Mouse (Mus musculus) ovary, postnatal 36 days (tissue): Measurements from ENCODE around the gene Rcan2.

Experiments
- DNase-seq: peaks from one replicate; pipeline ENCODE4 v3.0.0; 2022; ENCODE audit warnings: low spot score, mixed read lengths

The Rcan2 gene

DNA sequence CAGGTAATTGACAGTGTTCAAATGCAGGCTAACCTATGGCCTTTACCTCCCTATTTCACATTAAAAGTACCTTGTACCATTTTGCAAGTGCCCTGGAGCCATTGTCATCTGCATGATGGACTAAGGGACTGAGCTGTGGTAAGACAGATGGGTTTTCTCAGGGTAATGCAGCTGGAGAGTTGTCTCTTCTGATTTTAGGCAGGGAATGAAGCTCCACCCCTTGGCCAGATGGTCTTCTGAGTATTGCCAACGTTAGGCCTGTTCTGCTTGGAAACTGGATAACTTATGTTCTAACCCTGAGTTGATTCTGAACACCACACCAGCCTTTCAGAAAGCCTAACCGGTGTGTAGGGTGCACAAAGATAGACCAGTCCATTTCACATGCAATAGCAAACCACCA is 222.7 kb downstream of the Rcan2 start:
- DNase-seq: no peak

DNA sequence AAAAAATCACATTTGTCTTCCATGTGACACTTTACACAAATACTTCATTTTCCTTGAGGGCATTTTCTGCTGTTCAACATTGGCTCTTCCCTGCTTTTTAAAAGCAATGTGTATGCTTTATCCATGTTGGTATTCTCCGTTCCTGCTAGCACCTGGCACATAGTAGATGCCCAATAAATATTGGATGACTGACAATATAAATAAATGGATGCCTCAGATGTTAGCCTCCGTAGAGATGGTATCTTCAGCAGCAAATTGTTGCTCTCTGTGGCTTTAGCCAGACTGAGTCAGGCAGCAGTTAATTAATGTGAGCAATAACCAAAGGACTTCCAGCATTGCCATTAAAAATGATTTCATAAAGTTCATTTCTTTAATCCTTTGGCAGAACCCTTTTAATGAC is 223.9 kb downstream of the Rcan2 start:
- DNase-seq: no peak

DNA sequence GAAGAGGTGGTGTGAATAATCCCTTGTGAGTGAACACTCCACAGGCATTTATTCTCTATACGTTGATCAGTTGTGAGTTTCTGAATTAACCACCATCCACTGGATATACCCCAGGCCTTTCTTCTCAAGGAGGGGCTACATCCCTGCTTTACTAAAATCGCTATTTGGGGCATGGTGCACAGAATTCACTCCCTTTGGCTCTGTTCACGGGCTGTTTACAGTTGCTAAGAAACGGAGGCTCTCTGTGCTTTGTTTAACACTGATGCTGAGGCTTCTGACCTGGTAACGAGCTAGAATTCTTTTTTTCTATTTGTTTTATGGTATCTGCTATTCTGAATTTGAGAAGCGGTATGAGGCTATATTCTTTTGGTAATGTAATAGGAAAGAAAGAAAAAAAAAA is 224.8 kb downstream of the Rcan2 start:
- no peak for DNase-seq

DNA sequence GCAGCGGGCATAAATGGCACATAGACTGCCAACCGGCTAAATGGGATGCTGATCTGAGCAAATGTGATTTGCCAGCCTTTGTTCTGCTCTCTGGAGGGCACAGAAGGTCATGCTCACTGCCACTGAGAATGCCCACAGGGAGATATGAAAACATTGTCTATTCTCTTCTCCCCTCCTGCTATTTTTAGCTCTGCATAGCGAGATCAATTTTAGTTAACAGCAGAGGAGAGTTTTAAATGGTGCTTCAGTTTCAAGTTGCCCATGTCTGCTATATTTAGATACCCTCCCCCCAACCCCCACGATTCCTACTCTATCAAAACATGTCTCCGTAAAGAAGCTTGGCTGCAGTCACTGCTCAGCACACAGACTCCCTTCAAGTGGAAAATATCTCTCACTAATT is 225.2 kb downstream of the Rcan2 start:
- DNase-seq: no peak

DNA sequence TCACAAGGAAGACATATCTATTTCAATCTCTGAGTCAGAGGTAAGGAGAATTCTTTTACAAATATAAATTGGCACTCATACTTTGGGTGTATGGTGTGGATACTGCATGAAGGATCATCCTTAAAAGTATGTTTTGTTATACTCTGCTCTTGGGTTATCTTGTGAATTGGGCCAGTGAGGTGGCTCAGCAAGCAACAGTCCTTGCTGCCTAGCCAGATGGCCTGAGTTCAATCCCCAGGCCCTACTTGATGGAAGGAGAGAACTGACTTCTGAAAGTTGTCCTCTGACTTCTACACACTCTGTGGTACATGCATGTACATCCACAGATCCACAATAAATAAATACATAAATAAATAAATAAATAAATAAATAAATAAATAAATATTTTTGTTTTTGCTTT is 225.6 kb downstream of the Rcan2 start:
- no peak for DNase-seq

DNA sequence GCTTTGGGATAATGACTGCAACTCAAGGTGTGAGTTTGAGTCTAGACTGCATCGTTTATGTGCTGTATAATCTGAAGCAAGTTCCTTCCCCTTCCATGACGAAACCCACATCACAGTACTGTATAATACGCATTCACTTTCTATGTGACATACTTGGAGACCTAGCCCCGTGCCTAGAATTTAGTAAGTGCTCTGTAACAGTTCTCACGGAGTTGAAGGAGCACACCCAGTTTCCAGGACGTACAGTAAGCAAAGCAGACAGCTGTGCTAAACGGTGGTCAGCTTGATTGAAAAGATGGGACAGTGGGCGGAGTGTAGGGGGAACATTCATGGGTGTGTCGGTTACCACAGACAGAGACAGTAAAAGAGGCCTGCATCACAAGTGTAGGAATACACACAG is 226.2 kb downstream of the Rcan2 start:
- no peak for DNase-seq

DNA sequence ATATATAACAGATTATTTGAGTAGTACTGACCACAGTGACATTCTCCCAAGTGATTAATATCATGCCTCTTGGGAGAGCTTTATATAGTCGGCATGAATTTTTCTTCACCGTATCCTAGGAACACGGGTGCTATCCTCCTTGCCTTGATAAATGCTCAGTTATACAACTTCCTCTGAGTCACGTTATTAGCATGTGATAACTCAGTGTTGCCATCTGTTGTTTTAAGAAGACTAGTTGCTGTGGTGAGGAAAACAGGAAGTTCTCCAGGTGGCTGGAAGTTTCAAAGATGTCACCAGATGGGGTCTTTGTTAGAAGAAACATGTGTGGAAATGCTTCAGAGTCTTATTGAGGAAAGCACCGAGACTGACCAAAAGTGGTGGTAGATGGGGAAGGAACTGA is 228.5 kb downstream of the Rcan2 start:
- no peak for DNase-seq

DNA sequence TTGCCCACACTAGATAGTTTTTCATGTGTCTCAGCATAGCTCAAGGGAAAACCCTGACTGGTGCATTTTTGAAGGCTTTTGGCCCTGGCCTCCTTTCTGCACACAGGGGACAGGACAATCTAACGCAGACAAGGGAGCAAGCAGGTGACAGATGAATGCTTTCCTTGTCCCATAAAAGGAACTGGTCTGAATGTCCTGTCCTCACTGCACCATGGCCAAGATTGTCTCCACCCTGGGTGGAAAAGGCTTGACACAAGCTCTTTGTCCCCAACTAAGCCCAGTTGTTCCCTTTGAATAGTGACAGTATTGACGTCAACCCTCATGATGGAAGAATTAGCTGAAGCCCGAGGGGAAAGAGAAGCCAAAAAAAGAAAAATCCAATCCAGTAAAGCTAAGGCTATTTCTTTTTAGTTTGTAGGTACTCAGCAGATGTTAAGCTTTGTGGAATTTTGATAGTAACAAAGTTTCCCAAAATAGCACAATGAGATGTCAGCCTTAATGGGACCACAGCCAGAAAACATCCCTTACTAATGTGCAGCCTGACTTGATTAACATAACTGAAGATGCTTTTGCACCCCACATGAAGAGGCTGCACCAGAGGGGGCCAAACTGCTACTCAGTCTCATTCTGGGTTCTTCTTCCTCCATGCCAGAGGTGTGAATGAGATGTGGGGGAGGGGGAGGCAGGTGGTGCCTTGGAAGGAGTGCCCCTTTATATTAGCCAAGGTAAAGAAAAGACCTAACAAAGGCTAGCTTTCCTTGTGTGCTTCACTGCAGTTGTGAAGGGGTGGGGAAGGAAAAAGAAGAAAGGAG is 229.8 kb downstream of the Rcan2 start:
- DNase-seq: no peak

DNA sequence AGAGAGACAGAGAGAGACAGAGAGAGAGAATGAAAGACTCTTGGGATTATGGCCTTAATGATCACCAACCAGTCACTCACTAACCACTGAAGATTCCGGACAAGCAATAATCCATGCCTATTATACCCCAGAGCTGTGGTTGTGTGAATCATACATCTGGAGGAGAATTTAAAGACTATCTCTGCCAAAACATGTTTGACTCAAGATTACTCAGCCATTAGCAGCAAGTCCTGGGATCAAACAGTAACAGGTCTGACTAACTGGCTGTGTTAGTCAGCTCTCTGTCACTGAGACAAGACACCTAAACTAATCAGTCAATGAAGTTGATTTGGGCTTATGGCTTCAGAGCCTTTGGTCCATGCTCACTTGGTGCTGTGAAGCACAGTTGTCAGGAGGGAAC is 233.9 kb downstream of the Rcan2 start:
- DNase-seq: no peak

DNA sequence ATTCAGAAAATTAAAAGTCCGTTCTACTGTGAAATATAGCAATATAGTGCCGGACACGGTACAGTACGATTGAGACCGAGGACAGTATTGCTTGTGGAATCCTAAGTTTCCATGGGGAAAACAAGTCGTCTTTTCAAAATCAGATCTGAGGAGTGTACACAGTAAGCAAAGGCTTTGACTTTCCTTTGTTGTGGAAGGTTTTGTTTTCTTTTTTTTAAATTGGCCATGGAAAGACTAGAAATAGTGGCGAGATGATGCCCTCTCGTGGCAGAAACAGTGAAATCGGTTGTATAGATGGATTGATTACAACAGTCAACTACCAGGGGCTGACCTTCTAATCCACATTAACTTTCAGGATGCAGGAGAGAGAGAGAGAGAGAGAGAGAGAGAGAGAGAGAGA is 237.5 kb downstream of the Rcan2 start:
- DNase-seq: no peak

DNA sequence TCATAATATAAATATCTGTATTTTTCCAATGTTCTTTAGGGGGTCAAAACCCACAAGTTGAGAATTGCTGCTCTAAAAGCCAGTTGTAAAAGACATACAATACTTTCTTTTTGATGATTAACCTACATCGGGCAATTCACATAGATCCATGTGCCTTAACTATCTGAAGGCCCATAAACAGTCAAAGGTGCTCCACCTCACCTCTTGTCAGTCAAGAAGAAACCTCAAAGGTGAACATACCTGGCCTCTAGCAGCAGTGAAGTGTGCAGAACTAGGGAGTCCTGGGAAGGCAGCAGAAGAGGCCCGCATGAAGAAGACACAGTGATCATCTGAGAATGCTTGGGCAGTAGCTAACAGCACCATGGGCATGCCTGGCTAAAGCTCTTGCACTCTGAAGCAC is 239.3 kb downstream of the Rcan2 start:
- no peak for DNase-seq

DNA sequence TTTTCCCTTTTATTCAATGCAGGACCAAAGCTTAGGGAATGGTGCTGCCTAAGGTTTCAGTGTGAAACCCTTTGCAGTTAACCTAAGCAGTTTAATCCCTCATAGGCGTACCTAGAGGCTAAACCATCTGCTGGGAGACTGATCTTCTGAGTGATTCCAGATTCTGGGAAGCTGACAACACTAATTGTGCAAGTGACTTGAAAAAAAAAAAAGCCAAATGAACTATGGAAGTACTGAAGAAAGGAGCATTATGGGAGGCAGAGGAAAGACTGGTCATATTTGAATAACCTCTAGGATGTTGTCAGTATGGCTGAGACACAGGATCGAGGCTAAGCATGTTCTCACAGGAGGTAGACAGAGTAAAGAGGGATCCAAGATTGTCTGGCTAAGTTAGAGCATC is 241.2 kb downstream of the Rcan2 start:
- no peak for DNase-seq

DNA sequence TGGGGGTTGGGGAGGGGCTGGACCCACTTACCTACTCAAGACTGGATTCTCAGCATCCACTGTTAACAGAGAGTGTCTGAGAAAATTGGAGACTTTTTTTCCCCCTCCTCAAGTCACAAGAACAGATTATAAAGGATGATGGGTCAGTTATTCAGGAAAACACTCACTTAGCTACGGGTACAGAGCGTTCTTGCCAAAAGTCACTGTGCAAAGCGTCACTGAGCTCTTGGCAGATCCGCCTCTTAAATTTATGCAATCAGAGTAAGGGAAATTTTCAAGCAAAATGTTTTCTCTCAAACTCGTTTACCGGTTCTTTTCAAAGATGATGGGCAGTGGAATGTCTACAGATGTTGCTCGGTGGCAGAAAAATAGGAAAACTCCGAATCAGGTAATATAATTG is 241.7 kb downstream of the Rcan2 start:
- DNase-seq: no peak

DNA sequence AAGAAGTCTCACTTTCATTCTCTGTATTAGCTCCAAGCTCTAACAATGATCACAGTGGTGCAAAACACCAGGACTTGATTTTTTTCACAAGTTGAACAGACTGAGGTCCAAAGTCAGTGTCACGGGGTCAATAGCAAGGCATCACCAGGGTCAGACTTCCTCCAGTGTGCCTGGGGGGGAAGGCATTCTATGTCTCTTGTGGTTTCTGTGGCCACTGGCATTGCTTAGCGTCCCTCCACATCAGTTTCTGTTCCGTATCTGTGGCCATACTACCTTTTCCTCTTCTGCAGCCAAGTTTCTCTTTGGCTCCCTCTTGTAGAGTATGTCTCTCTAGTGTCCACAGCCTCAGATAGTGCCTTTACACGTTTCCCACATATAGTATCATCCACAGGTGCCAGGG is 252.3 kb downstream of the Rcan2 start:
- no peak for DNase-seq

DNA sequence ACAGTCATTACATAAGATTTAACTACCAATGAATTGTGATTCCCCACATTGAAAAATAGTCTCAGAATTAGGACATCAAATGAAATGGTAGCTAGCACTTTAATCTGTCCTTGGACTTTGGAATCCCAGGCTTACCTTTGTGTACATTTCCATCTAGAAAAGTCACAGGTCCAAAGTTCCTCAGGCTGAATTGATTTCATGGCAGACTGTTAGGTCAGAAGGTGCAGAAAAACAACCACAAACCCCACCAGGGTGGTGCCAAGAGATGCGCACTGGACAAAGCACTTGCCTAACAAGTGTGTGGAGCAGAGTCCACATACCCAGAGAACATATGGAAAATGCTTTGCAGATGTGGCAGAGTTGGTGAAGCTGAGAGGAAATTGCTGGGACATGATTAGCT is 256.0 kb downstream of the Rcan2 start:
- DNase-seq: no peak

DNA sequence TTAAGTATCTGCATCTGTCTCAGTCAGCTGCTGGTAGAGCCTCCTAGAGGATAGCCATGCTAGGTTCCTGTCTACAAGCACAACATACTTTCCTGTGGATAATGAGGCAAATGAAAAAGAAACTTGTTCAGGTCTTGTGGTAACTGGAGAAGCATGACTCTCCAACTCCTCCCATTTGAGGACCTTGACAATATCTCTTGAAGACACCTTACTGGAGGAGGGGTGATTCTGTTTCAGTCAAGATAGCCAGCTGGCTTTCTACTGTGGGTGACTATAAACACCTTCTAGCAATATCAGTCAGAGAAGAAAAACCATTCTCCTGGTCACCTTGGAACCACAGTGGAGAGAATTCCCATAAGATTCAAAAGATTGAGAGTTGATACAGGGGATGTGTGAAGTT is 257.0 kb downstream of the Rcan2 start:
- DNase-seq: no peak

DNA sequence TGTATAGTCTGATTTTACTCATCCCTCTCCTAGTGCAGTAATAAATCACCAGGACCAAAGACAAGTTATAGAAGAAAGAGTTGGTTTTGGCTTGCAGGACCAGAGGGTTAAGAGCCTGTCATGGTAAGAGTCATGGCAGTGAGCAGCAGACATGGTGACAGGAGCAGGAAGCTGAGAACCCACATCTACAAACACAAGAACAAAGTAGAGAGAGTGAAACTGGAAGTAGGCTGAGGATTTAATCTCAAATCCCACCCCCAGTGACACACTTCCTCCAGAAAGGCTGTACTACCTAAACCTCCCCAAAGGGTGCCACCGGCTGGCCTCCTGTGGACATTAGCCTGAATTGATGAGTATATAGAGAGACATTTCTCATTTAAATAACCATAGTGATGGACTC is 259.6 kb downstream of the Rcan2 start:
- no peak for DNase-seq

DNA sequence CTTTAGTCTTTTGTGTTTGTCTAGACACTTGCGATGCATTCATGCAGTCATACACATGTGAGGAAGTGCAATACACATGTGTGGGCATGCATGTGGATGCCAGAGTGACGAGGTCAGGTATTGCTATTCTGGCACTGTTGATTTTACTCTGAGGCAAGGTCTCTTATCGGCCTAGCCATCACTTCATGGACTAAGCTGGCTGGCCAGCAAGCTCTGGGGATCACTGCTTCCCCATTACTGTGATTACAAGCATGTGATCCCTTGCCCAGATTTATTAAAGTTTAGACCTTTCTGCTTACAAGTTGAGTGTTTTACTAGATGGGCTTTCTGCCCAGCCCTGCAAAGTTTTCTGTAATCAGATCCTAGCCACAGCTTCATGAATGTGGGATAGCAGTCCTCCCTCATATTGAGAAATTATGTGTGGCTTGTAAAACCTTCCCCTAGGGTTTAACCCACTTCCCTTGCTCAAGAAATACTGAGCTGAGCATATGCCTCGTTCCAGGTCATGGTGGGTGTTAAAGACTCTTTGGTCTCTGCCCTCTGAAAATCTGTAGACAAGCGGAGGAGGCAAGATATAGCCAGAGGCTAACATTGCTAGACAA is 260.2 kb downstream of the Rcan2 start:
- no peak for DNase-seq

DNA sequence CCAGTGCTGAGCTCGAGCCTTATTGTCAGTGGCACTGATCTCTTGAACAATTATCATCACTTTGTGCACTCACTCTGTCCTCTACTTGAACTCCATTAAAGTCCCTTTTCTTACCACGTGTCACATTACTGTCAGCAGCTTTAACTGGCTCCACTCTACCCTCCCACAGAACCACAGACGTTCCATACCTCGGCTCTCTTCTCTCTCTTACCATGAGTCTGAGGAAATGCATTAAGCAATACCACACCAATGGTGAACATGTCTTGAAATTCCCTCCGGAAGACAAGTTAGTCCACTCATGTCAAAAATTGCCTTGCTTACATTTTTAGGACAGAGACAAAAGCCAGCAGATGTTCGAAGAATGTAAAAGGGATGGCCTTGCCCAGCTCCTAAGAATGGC is 267.7 kb downstream of the Rcan2 start:
- no peak for DNase-seq

DNA sequence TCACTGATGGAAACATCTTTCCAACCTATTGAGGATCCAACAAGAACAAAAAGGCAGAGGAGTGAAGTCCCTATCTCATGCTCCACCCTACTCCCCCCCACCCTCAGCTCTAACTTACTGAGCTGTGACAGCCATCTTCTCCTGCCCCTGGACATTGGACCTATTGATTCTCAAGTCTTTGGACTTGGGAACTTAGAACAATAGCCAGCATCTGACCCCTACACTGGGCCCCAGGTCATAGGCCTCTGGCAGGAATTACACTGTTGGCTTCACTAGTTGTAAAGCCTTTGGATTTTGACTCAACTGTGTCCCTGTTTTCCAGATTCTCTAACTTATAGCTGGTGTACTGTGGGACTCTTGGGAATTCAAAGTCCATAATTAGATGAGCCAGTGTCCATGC is 270.5 kb downstream of the Rcan2 start:
- no peak for DNase-seq

DNA sequence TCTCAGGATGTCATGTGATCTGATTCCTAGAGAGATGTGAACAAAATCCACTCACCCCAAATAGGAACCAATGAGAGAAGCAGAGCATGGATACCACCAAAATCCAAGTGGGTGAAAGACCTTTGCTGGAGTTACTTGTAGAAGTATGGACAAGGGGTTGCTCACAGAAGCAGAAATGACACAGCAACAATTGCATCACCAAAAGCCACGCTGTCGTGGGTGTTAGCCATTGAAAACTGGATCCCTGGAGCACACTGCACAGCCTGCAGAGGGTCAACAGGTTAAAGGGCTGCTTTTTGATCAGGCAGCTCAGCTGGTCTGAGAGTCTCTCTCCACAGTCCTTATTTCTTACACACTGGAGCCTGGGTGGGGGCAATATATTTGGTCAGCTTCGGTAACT is 274.4 kb downstream of the Rcan2 start:
- no peak for DNase-seq

DNA sequence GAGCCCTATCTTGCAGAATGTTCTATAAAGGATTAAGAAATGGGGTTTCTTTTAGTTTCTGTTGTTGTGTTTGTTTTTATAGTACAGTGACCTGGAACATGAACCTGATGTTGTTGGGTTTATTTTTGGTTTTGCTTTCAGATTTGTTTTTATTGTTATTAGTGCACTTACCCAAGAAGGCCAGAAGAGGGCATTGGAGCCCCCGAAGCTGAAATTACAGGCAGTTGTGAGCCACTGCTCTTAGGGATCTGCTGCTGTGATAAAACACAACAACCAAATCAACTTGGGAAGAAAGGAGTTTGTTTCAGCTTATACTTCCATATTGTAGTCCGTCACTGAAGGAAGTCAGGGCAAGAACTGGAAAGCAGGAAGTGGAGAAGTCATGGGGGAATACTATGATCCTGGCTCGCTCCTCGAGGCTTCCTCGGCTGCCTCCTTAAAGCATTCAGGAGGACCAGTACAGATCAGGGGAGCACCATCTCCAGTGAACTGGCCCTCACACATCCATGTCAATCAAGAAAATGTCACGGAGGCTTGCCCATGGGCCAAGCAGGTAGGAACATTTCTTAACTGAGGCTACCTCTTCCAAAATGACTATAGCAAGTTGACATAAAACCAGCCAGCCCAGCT is 275.0 kb downstream of the Rcan2 start:
- no peak for DNase-seq

DNA sequence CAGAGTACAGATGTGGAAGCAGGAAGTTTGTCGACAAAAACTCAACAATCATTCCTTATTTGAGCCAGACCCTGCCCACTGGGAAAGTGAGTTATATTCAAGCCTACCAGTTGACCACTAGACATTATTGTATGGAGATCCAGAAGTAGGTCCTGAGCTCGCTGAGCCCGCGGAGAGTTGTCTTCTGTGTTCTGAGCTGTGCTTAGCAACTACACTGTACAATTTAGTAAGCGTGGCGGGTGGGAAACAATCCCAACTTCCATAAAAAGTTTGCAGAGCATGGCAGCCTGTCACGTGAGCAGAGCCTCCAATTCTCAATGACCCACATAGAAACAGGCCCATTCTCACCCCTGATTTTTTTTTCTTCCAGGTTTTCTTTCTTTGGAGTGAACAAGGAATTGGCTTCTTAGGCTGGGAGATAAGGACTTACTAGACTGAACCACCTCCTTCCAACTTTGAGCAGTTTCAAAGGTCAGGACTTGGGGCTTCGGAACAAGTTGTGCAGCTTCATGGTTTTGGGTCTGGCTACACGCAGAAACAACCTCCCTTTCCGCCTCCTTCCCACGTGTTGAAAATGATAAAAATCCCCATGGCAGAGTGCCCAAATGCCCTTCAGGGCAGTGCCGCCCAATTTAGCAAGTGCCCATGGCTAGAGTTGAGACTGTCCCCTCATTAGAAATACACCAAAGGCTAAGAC is 276.1 kb downstream of the Rcan2 start:
- no peak for DNase-seq
